Mouse (Mus musculus): ENCODE measurements at regions not wholly inside any gene's neighbourhood (a gene's known extent, or its start where the extent isn't known, plus 50 kb on each side); places are given as distances from the start of the nearest gene placed in this dataset.
A peak's percentile ranks its signal among the peaks of the same experiment; 100 is the strongest.

DNA sequence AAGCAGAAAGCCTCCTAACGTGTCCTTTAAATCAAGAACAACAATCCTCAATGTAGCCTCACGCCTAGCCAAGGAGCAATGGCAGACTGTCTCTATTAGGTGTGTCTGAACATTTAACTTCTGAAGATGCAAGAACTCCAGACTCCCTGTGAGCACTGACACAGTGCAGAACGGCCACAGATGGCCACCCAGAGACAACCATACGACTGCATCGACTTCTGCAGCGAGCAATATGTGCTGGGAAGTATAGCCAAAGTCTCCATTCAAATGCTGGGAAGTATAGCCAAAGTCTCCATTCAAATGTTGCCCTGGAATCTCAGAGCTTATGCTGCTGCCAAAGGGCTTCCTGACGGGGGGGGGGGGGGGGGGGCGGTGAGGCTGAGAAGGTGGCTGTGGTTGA lies 463.5 kb downstream of the Efna5 start:
- ATAC-seq (replicated peaks; ENCODE audit: poor library complexity), result no peak

- no peak for ATAC-seq (replicated peaks; ENCODE audit: poor library complexity)
Measured at GRCm38 (mm10) chr17:62415152-62415551, 466.0 kb downstream of the Efna5 start.

GRCm38 (mm10) chr17:62412666-62413180 lies 468.4 kb downstream of the Efna5 start:
- ATAC-seq (replicated peaks; ENCODE audit: poor library complexity), result no peak

GRCm38 (mm10) chr17:62403739-62404138 lies 477.4 kb downstream of the Efna5 start:
- ATAC-seq (replicated peaks; ENCODE audit: poor library complexity), result peak; percentile 58

DNA sequence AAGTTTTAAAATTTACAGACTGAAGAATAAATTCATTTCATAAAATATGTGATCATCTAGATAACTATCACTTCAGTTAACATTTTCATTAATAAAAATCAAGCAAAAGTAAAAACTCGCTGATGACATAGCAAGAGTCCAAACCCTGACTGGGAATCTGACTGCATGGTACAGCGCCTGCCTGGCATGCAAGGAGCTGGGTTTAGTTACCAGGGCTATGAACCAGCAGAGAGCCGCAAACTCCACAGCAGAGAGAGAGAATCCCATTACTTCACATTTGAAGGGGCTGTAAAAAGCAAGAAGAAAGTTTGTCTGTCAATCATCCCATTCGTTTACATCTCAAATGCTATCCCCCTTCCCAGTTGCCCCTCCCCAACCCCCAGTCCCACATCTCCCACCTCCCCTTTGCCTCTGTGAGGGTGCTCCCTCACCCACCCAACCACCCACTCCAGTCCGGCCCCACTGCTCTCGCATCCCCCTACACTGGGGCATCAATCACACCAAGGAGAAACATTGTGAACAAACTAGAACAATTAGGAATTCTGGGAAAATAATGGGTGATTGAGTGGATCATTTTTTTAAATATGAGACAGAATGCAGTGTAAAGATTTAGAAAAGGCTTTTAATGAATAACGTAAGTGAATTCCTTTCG lies 487.6 kb downstream of the Efna5 start:
- ATAC-seq (replicated peaks; ENCODE audit: poor library complexity), result no peak

DNA sequence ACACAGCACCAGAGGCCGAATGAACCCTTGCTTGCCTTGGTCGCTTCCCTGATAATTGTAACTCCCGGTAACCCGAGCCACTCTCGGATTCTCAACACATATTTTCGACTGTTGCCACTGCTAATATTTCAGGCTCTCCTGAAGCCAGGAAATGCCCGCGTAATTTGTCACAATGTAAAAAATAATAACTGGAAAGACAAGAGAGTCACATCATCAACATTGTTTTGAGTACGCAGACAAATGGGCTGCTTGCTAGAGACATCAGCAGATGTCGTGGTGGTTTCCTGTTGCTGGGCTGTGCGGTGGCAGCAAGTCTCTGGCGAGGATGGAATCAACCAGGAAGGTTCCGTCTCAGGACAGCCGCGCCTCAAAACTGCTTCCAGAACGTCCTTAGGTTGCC lies 497.1 kb downstream of the Efna5 start:
- no peak for ATAC-seq (replicated peaks; ENCODE audit: poor library complexity)

DNA sequence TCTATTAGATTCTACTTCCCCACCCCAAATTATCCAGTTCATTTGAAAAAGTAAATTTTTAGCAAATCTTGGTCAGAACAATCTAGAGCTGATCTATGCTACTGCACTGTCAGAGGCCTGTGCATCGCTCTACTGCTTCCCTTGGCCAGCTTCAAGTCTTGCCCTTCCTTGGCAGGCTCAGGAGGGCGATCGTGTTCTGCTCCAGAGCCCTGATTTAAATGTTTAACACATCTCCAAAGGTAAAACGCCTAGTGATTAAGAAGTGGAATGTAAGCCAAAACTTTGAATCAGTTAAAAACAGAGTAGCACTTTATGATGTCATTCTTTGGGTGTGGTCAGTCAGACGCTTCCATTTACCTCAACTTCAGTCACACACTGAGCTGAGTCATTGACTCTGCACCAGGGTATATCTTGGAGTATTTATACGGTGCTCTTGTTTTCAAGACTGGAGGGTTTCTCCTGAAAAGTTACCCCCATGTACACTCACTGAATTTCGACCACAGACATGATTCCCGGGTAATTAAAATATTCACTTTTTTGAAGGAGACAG lies 502.2 kb downstream of the Efna5 start:
- no peak for ATAC-seq (replicated peaks; ENCODE audit: poor library complexity)

- ATAC-seq (replicated peaks; ENCODE audit: poor library complexity), result no peak
Measured at GRCm38 (mm10) chr17:62369100-62369499, 512.0 kb downstream of the Efna5 start.

DNA sequence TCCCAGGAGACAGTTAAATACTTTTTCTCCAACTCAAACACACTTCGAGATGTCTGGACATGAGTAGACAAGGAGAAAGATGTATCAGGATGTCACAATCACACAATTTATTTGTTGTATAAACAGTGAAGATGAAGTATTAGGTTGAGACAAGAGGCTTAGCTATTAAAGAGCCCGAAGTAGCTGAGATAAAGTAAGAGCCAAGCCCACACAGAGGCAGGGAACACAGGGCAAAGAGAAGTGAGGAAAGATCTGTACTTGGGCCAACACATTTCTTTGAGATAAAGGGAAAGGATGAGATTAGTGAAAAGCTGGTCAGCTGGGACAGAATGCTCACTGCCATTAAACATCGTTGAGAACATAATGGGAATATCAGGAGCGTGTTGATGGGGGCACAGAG lies 513.2 kb downstream of the Efna5 start:
- ATAC-seq (replicated peaks; ENCODE audit: poor library complexity), result no peak

- no peak for ATAC-seq (replicated peaks; ENCODE audit: poor library complexity)
Measured at GRCm38 (mm10) chr17:62358323-62358722, 522.8 kb downstream of the Efna5 start.

DNA sequence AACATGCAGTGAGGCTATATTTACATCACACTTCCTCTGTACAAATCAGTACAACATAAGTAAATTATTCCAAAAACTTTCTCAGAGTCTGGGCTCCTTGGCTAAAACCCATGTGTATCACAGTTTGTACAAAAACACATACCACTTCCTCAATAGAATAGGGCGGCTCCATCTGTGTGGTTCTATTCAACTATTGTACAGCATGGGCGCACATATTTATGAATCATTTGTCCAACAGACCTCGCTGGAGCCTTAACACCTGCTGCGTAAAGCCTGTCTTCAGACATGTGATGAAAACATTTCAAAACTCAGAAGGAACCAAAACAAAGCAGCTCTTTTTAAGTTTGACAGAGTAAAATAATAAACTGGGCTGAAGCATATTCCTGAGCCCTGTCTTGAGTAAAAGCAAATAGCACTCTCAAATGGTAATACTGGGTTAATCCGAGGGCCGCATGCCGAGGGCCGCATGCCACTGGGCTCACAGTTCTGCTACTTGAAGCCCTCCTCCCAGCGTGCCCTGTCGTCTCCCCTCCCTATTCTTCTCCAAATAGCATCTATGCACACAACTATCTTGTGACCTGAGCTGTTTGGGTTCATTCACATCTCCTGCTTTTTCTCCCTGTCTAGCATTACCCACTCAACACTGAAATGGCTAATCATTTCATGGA lies 543.1 kb downstream of the Efna5 start:
- no peak for ATAC-seq (replicated peaks; ENCODE audit: poor library complexity)

DNA sequence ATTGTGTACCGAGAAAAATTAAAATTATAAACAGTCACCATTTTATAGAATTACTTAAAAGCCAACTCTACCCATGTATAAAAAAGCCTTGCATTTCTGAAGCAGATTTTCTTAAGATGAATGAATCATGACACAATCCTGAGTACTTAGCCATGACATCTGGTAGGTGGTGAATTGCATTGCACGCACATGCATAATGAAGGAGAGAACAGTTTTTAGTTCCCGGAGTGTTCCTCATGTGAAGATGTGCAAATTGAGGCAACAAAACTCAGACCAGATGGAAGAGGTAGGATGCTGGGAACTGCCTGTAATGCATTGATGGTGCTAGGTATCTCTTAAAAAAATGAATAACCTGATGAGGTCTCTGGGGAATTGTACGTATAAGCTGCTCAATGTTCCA lies 550.9 kb downstream of the Efna5 start:
- ATAC-seq (replicated peaks; ENCODE audit: poor library complexity), result no peak

DNA sequence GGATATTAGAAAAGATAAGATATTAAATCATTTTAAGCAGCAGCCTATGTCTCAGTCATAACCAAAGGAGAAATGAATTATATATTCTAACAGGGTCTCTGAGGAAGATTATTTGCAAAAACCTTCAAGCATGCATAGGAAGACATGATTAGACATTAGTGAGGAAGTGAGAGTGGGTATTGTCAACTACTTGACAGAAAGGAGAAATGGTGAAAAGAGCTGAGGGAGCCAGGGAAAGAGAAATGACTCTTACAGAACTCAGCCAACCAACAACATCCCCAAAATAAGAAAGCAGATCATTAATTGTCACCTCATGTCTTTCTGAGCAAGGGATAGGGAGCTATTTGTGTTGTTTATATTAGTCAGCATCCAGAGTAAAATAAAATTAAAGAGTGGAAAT lies 554.3 kb downstream of the Efna5 start:
- ATAC-seq (replicated peaks; ENCODE audit: poor library complexity), result peak; percentile 85

GRCm38 (mm10) chr17:62319033-62319432 lies 562.1 kb downstream of the Efna5 start:
- ATAC-seq (replicated peaks; ENCODE audit: poor library complexity), result no peak

DNA sequence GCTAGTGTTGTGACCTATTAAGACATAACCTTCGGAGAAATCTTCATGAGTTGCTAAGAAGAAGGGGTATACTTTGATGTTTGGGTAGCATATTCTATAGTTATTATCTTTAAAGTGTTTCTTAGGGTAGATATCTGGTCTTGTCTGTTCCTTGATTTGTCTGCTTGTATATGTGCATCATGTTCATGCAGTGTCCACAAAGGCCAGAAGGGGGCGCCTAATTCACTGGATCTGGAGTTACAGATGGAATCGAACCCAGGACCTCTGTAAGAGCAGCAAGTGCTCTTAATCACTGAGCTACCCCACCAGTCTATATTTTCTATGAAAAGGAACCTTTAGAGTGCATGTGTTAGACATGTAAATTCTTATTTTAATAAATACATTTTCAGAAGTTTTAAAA lies 571.1 kb downstream of the Efna5 start:
- ATAC-seq (replicated peaks; ENCODE audit: poor library complexity), result no peak

DNA sequence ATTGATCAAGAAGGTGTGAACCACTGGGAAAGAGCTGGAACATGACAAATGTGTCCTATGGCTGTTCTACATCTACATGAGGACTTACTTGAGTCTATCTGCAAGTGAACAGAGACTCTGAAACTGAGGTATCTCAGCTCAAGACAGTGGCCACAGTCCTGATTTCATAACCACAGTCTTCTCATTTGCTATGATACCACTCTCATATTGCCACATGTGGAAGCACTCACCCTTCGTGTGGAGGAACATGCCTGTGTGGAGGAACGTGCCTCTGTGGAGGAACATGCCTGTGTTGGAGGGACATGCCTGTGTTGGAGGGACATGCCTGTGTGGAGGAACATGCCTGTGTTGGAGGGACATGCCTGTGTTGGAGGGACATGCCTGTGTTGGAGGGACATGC lies 574.0 kb downstream of the Efna5 start:
- ATAC-seq (replicated peaks; ENCODE audit: poor library complexity), result peak; percentile 73

DNA sequence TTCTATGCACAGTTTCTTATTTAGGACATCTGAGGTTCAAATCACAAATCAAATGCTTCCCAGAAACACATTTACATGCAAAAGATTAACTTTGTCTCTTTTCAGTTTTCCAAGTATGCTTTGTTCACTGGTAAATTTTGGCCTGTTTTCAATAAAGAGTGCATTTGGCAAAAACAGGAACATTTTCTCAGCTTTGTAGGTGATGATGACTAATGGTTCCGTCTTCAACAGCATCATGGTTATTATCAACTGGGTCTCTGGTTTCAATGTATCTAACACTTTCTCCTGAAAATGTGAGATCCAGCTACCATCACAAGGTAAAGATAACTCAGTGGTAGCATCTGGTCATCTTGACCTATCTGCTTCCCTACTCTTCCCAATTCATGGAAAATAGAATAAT lies 574.6 kb downstream of the Efna5 start:
- no peak for ATAC-seq (replicated peaks; ENCODE audit: poor library complexity)

DNA sequence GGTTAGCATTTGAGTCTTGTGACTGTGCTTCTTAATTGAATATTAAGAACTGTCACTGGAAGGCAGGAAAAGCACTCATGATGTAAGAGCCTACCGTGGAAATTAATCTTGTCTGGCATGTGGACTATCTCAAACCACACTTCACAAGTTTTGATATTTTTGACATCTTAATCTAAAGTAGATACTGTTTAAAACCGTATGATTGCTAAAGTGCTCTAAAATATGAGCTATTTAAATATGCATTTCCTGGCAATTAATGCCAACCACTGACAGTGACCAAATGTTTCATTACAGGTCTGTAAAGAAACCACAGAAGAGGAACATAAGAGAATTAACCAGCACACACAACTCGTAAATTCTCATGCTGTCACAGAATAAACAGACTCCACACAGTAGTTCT lies 576.0 kb downstream of the Efna5 start:
- peak; percentile 84 for ATAC-seq (replicated peaks; ENCODE audit: poor library complexity)

- no peak for ATAC-seq (replicated peaks; ENCODE audit: poor library complexity)
Measured at GRCm38 (mm10) chr17:62304073-62304472, 577.0 kb downstream of the Efna5 start.

GRCm38 (mm10) chr17:62299875-62300274 lies 581.2 kb downstream of the Efna5 start:
- no peak for ATAC-seq (replicated peaks; ENCODE audit: poor library complexity)

DNA sequence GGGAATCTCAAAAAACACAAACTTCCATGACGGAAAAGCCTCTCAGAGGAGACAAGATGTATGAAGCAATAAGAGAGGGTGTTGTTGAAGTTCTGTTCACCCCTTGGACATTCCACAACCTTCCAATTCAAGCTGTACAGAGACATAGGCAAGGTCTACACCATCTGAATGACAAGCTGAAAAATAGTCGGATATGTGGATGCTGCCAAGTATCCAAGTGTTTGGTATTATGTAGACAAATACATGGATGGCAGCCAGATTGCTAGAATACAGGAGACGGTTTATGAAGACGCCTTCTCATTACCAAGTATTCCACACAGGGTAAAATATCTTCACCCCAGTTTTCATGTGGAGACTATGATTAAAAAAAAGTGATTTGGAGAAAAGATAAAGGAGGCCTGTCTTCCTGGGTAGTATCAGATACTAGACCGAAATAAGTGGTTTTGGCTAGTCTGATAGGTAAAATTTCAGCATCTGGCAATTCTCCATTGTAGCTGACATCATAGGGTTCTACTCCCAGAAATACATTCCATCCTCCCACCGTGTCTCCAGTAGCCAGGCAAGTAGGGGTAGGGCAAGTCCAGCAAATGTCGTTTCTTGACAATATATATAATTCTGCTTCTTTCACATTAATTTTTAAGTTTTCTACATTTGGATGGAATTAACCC lies 583.6 kb downstream of the Efna5 start:
- ATAC-seq (replicated peaks; ENCODE audit: poor library complexity), result no peak

- no peak for ATAC-seq (replicated peaks; ENCODE audit: poor library complexity)
Measured at GRCm38 (mm10) chr17:62295412-62295811, 585.7 kb downstream of the Efna5 start.
